Mouse (Mus musculus) neural tube, embryonic 13.5 days (tissue): ENCODE measurements around the gene Bicra. TPM values are rescaled to one million over a fixed set of nuclear protein-coding genes. Genes with fewer than 3 reads are reported as not detected.

ENCODE experiments used
- ATAC-seq: fragments of 200-750 bp; cut with Nextera tagmentation; 2 replicates; pipeline ENCODE4 v1.8.0; 2017; ENCODE audit warnings: low read depth, mild to moderate bottlenecking, moderate TSS enrichment, moderate library complexity
- H3K27ac ChIP-seq: fragments of 300-500 bp; sonication (generic); replicated peaks from 2 replicates; pipeline ENCODE4 v1.5.1; 2015; ENCODE audit warnings: moderate library complexity, mild to moderate bottlenecking, inconsistent platforms
- H3K27me3 ChIP-seq: fragments of 300-500 bp; sonication (generic); 2 replicates; pipeline ENCODE4 v1.6.1; 2015; ENCODE audit warnings: mild to moderate bottlenecking, inconsistent platforms
- H3K36me3 ChIP-seq: fragments of 300-500 bp; sonication (generic); 2 replicates; pipeline ENCODE4 v1.6.1; 2015; ENCODE audit warnings: mild to moderate bottlenecking, inconsistent platforms
- H3K4me1 ChIP-seq: fragments of 300-500 bp; sonication (generic); replicated peaks from 2 replicates; pipeline ENCODE4 v1.6.1; 2015; ENCODE audit warnings: inconsistent platforms
- H3K4me2 ChIP-seq: fragments of 300-500 bp; sonication (generic); 2 replicates; pipeline ENCODE4 v1.6.1; 2015; ENCODE audit warnings: inconsistent platforms, mild to moderate bottlenecking, moderate library complexity
- H3K4me3 ChIP-seq: fragments of 300-500 bp; sonication (generic); 2 replicates; pipeline ENCODE4 v1.5.1; 2015; ENCODE audit warnings: mild to moderate bottlenecking, inconsistent platforms
- H3K9ac ChIP-seq: fragments of 300-500 bp; sonication (generic); 2 replicates; pipeline ENCODE4 v1.6.1; 2015; ENCODE audit warnings: moderate library complexity, mild to moderate bottlenecking, inconsistent platforms
- H3K9me3 ChIP-seq: fragments of 300-500 bp; sonication (generic); 2 replicates; pipeline ENCODE4 v1.6.1; 2016; ENCODE audit warnings: inconsistent platforms
- WGBS: fragments of 180-500 bp; shearing (Covaris S2); methylation state at CpG from one replicate; pipeline ENCODE4 v1.1.7; 2015; 5-methylcytosine and 5-hydroxymethylcytosine counted together
- polyA plus RNA-seq: library from polyadenylated mRNA; unstranded; fragments of >200 nt; fragmentation: Nextera tagmentation; extraction: Ambion mirVana; gene quantifications from 2 replicates; pipeline ENCODE4 v1.2.1, GENCODE M21; 2015

Gene Bicra
- polyA plus RNA-seq, 1 experiment from 2014 or later, result 8.4 TPM

- under 1% methylated on average over 7 of the region's 7 CpGs for WGBS
- Histone ChIP-seq H3K27ac (peak overlapping the region; percentile 98), H3K36me3 (no peaks in the 10 kb centered on the region), H3K4me2 (peak overlapping the region; percentile 72), H3K4me3 (peak overlapping the region; percentile 80), H3K27me3 (no peaks in the 10 kb centered on the region), H3K9ac (peak overlapping the region; percentile 96), H3K4me1 (peaks cover 62% of the 10 kb centered on the region), H3K9me3 (no peaks in the 10 kb centered on the region)
- ATAC-seq, result peak; percentile 7; the same call in 1 of the 2 replicates
Observed at GRCm38 (mm10) chr7:16046101-16046480, 1.6 kb downstream of the Bicra start.

GRCm38 (mm10) chr7:16045538-16045937, 2.2 kb downstream of the Bicra start:
- peak overlapping the region; percentile 96 for H3K9ac ChIP-seq
- no peaks in the 10 kb centered on the region for H3K36me3 ChIP-seq
- no peak for ATAC-seq
- no peaks in the 10 kb centered on the region for H3K27me3 ChIP-seq
- peak overlapping the region; percentile 80 for H3K4me3 ChIP-seq
- H3K4me1 ChIP-seq, result peaks cover 61% of the 10 kb centered on the region
- H3K9me3 ChIP-seq, result no peaks in the 10 kb centered on the region
- peak overlapping the region; percentile 72 for H3K4me2 ChIP-seq
- WGBS, result 64% methylated on average over 2 of the region's 2 CpGs
- peak overlapping the region; percentile 98 for H3K27ac ChIP-seq

- H3K36me3 ChIP-seq, result no peaks in the 10 kb centered on the region
- ATAC-seq, result no peak
- peak overlapping the region; percentile 76 for H3K27ac ChIP-seq
- peak overlapping the region; percentile 11; the same call in 1 of the 2 replicates for H3K4me3 ChIP-seq
- no peaks in the 10 kb centered on the region for H3K9me3 ChIP-seq
- peak overlapping the region; percentile 72 for H3K4me2 ChIP-seq
- peak overlapping the region; percentile 96 for H3K9ac ChIP-seq
- H3K27me3 ChIP-seq, result no peaks in the 10 kb centered on the region
- WGBS, result 39% methylated on average over 5 of the region's 5 CpGs
- H3K4me1 ChIP-seq, result peaks cover 52% of the 10 kb centered on the region
Observed at GRCm38 (mm10) chr7:16044531-16044930, 3.2 kb downstream of the Bicra start.

GRCm38 (mm10) chr7:16043861-16044435, 3.8 kb downstream of the Bicra start:
- peak overlapping the region; percentile 96 for H3K9ac ChIP-seq
- peak overlapping the region; percentile 72 for H3K4me2 ChIP-seq
- peak overlapping the region; percentile 11; the same call in 1 of the 2 replicates for H3K4me3 ChIP-seq
- H3K9me3 ChIP-seq, result no peaks in the 10 kb centered on the region
- ATAC-seq, result no peak
- no peaks in the 10 kb centered on the region for H3K27me3 ChIP-seq
- peak overlapping the region; percentile 76 for H3K27ac ChIP-seq
- peaks cover 52% of the 10 kb centered on the region for H3K4me1 ChIP-seq
- no peaks in the 10 kb centered on the region for H3K36me3 ChIP-seq
- 15% methylated on average over 3 of the region's 3 CpGs for WGBS

- H3K9ac ChIP-seq, result peak overlapping the region; percentile 96; the same call in 1 of the 2 replicates
Observed at GRCm38 (mm10) chr7:16042850-16043775, 4.6 kb downstream of the Bicra start.

GRCm38 (mm10) chr7:16041208-16041607, 6.5 kb downstream of the Bicra start:
- 89% methylated on average over 2 of the region's 2 CpGs for WGBS
- Histone ChIP-seq H3K9ac (no peak overlapping the region), H3K27me3 (no peaks in the 10 kb centered on the region), H3K9me3 (no peaks in the 10 kb centered on the region), H3K4me1 (peaks cover 53% of the 10 kb centered on the region), H3K4me3 (no peak overlapping the region), H3K27ac (no peak overlapping the region), H3K36me3 (no peaks in the 10 kb centered on the region), H3K4me2 (no peak overlapping the region)
- ATAC-seq, result no peak

More at GRCm38 (mm10) chr7:16042850-16043775, 4.6 kb downstream of the Bicra start:
- H3K27me3 ChIP-seq, result no peaks in the 10 kb centered on the region
- H3K9me3 ChIP-seq, result no peaks in the 10 kb centered on the region
- H3K4me1 ChIP-seq, result peaks cover 54% of the 10 kb centered on the region
- no peak for ATAC-seq
- H3K4me3 ChIP-seq, result no peak overlapping the region
- H3K27ac ChIP-seq, result peak overlapping the region; percentile 6; the same call in 1 of the 2 replicates
- H3K36me3 ChIP-seq, result no peaks in the 10 kb centered on the region
- H3K4me2 ChIP-seq, result peak overlapping the region; percentile 72; the same call in 1 of the 2 replicates
- 78% methylated on average over 10 of the region's 10 CpGs for whole genome bisulfite sequencing

GRCm38 (mm10) chr7:16039363-16039762, 8.4 kb downstream of the Bicra start:
- no peak for ATAC-seq
- Histone ChIP-seq H3K4me2 (no peak overlapping the region), H3K27me3 (no peaks in the 10 kb centered on the region), H3K36me3 (no peaks in the 10 kb centered on the region), H3K4me1 (peaks cover 35% of the 10 kb centered on the region), H3K9me3 (no peaks in the 10 kb centered on the region), H3K9ac (no peak overlapping the region), H3K27ac (no peak overlapping the region), H3K4me3 (no peak overlapping the region)
- 97% methylated on average over 5 of the region's 5 CpGs for WGBS

GRCm38 (mm10) chr7:16036972-16037371, 10.7 kb downstream of the Bicra start:
- 91% methylated on average over 6 of the region's 6 CpGs for WGBS
- Histone ChIP-seq H3K4me2 (no peak overlapping the region), H3K27ac (no peak overlapping the region), H3K4me1 (peaks cover 15% of the 10 kb centered on the region; the same call in 1 of the 2 replicates), H3K27me3 (no peaks in the 10 kb centered on the region), H3K4me3 (no peak overlapping the region), H3K36me3 (0 out of 2 replicates have a peak, but pooled peaks cover 11% of the 10 kb centered on the region), H3K9ac (no peak overlapping the region), H3K9me3 (no peaks in the 10 kb centered on the region)
- ATAC-seq, result no peak

GRCm38 (mm10) chr7:16033580-16034461, 13.9 kb downstream of the Bicra start:
- H3K36me3 ChIP-seq, result peaks cover 22% of the 10 kb centered on the region; the same call in 1 of the 2 replicates
- WGBS, result 93% methylated on average over 8 of the region's 8 CpGs
- no peak overlapping the region for H3K4me2 ChIP-seq
- no peak overlapping the region for H3K27ac ChIP-seq
- H3K9ac ChIP-seq, result no peak overlapping the region
- no peaks in the 10 kb centered on the region for H3K9me3 ChIP-seq
- ATAC-seq, result no peak
- H3K4me3 ChIP-seq, result no peak overlapping the region
- no peaks in the 10 kb centered on the region for H3K27me3 ChIP-seq
- H3K4me1 ChIP-seq, result peaks cover 7% of the 10 kb centered on the region; the same call in 1 of the 2 replicates

- H3K4me1 ChIP-seq, result peaks cover 12% of the 10 kb centered on the region; the same call in 1 of the 2 replicates
- no peak overlapping the region for H3K4me2 ChIP-seq
- no peaks in the 10 kb centered on the region for H3K27me3 ChIP-seq
- H3K9ac ChIP-seq, result no peak overlapping the region
- peaks cover 22% of the 10 kb centered on the region; the same call in 1 of the 2 replicates for H3K36me3 ChIP-seq
- no peak overlapping the region for H3K27ac ChIP-seq
- no peaks in the 10 kb centered on the region for H3K9me3 ChIP-seq
- 96% methylated on average over 1 of the region's 1 CpGs for WGBS
- no peak for ATAC-seq
- H3K4me3 ChIP-seq, result no peak overlapping the region
Observed at GRCm38 (mm10) chr7:16033059-16033458, 14.7 kb downstream of the Bicra start.

GRCm38 (mm10) chr7:16031072-16031471, 16.6 kb downstream of the Bicra start:
- WGBS, result 93% methylated on average over 4 of the region's 4 CpGs
- H3K4me3 ChIP-seq, result no peak overlapping the region
- peaks cover 25% of the 10 kb centered on the region; the same call in 1 of the 2 replicates for H3K36me3 ChIP-seq
- H3K4me2 ChIP-seq, result no peak overlapping the region
- H3K27ac ChIP-seq, result no peak overlapping the region
- no peaks in the 10 kb centered on the region for H3K9me3 ChIP-seq
- peaks cover 13% of the 10 kb centered on the region; the same call in 1 of the 2 replicates for H3K4me1 ChIP-seq
- ATAC-seq, result no peak
- no peak overlapping the region for H3K9ac ChIP-seq
- no peaks in the 10 kb centered on the region for H3K27me3 ChIP-seq
